Mouse (Mus musculus) urinary bladder, postnatal 25 days (tissue): ENCODE data around the gene Ppip5k1.

Experiments
- DNase-seq: peaks from one replicate; pipeline ENCODE4 v3.0.0; 2022; ENCODE audit warnings: low spot score

Ppip5k1 gene

DNA sequence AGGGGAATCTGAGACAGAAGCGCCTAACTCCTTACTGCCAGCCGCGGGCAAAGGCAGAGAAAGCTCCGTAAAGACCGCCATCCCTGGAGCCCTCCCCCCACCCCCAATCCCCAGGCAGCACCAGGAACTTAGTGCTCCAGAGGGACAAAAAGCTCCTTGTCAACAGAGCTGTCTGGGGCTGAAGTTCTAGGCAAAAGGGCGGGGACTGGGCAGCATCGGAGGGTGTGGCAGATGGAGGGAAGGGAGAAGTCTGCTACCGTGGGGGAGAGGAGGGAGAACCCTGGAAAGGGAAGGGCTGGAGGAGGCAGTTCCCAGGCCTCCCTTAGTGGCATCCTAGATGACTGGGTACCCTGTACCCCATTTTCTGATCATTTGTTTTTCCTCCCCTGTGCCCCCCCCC is 57.1 kb downstream of the Ppip5k1 start:
- no peak for DNase-seq

DNA sequence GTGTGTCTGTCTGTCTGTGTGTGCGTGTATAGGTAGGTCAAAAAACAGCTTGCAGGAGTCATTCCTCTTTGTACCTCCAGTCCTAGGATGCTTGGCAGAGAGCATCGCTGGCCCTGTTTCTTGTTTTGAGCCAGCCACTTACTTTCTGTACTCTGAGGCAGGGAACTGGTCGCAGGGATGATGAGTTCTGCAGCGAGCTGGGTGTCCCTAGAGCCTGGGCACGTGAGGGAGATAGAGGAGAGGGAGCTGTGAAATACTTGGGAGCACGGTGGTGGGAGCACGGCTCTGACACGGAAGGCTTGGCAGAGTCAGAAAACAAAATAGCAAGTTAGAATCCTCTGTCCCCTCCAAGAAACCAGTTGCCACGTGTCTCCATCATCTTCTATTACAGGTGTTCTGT is 57.5 kb downstream of the Ppip5k1 start:
- no peak for DNase-seq

DNA sequence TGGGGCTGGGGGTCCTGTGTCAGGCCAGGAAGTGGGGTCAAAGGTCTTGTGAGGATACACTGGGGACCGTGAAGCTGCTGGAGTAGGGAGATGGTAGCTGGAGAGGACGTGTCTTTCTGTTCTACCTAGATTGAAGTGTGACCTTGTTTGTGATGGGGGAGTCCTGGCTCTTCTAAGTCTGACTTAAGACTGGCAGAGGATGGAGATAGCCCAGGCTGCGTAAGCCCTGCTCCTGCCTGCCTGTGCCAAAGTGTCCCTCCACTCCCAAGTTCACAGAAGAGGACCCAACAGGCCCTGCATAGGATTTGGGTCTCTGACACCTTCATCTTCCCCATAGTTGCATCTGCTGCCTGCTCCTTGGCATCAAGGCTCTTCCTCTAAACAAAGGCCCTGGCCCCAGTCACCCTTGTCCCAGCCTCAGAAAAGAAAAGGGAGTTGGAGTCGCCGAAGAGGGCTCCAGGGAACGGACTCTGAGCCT is 58.4 kb downstream of the Ppip5k1 start:
- no peak for DNase-seq

DNA sequence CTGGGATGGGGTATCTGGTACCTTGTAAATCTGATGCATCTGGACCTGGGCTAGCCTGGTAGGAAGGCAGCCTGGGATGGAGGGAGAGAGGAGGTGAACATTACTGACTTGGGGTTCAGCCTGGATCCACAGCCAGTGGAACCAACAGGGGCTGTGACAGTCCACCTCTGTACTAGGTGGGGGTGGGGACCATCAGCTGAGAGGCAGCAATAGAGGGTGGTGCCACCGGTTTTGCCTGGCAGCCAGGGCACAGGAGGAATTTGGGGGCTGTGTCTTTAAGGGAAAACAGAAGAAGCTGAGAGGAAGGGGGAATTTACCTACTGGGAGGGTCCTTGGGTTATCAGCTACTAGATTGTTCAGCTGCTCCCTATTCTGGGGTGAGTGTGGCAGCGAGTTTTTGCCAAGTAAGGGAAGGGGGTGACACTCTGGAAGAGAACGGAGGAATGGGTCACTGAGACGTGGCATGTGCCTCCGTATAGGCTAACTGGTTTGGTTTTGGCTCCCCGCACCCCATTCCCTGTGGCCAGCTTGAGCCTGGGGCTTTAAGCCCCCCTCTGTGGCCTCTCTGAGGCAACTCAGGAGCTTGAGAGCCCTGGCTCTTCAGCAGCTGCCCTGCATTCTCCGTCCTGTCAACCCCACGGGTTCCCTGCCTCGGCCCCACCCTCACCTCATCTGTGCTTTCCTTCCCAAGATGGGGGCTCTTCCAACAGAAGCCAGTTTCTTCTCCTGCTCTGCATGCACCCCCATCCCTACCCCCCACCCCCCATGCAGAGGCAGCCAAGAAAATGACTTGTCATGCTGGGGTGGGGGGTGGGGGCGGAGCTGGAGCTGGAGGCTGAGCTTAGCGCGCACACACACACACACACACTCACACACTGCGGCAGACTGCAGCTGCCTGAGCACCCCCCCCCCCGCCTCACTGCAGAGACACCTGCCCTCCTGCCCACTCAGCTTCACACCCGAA is 59.3 kb downstream of the Ppip5k1 start:
- no peak for DNase-seq

DNA sequence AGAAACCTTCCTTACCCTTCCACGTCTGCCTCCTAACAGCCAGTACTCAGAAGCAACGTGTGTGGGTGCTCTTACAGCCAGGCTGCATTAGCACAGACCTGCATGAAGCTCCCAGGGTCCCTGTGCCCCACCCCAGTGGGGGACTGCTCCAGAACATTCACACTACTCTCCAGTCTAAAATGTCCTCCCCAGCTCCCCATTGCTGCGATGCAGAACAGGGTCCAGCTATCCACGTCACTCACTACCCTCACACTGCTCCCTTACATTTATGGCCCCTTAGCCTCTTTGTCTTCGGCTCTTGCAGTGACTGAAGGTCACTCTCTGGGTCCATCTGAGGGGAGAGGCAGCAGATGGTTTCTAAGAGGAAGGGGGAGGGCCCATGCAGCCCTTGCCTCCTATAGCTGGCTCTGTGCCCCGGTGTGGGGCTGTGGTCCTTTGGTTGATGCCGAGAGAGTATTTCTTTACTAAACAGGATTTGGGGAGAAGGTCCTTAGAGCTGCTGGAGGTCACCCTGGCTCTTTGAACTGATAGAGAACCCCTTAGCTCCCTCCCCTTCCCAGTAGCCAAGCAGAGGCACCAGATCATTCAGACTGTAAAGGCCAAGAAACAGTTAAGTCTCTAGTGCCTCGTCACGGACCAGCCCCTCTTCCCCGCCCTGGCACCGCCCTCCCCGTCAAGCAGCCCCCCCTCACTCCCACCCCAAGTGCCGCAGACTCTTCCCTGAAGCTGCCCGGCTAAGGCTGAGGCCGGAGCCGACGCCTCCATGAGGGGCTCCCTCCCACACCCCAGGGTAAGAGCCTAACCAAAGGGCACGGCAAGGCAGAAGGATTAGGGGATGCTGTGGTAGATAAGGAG is 60.2 kb downstream of the Ppip5k1 start:
- peak; percentile 36 for DNase-seq

DNA sequence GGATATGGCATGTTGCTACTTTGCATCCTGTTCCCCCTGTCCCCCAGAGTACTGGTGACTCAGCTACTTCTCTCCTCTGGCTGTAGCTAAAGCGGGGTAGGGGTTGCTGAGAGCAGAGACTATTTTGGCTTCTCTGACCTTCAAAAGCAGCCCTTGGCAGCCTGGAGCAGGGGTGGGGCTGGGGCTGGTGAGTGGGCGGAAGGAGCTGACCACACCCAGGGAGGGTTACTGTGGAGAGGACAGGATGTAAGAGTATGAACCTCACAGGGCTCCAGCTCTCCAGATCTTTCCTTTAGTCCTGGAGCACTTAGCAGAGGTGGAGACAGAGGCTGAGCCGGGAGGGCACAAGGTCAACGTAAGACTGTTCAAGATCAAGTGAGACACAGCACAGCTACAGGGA is 61.0 kb downstream of the Ppip5k1 start:
- DNase-seq, result peak; percentile 31

DNA sequence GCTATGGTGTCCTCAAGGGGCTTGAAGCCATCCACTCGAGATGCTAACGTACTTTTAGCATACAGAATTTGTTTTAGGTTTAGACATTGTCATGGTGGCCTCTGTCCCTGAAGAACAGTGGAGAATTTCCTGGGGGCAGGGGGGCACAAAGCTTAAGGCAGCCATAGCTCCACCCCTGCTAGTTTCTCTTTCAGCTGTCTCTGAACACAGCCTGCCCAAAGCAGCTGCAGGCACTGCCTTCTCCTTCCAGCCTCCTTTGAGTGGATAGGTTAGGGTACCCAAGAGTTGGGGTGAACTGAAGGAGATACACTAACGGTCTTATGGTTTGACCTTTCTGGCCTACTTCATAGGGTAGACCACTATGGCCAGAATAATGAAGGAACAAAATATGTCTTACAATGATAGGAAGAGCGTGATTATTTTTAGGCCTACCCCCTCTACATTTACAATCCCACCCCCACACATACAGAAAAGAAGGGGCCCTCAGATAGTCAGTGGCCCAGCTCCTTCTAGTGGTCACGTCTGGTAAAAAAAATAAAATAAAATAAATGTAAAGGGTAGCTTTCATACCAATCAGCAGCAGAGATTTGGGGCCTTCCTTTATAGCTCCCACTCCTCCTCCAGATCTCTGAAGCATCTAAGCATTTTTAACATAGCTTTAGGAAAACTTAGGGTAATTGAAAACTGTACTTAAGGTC is 62.7 kb downstream of the Ppip5k1 start:
- DNase-seq, result no peak

DNA sequence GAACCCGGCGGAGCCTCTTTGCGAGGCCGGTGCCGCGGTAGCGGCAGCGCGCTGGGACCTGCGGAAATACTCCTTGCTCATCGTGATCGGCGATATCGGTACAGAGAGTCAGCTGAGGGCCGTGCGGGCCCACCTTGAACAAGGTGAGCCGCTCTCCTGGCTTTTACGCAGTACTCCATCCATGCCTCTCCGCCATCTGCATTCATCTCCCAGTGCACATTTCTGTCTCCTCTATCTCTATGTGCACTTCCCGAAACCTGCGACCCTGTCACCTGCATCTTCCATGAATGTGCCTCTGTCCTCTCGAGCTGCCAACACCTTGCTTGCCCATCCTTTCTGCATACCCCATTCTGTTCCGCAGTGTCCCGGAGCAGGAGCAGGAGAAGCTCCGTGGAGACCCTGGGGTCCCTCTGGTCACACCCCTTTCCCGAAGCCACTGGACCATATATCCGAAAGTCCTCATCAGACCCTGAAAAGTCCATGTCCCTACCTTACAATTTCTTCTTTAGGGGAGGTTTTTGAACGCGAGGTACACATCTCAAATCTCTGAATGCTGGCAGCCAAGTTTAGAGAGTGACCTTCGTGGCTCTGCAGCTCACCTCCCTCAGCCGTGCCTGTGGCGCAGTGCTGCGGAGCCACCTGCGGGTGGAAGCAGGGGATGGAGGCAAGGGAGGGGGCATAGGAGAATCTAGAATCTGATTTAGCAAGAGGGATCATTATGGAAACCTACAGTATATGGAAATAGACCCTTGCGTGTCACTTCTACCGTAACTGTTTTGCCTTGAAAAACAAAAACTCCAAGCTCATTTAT is 65.3 kb downstream of the Ppip5k1 start:
- DNase-seq, result no peak

DNA sequence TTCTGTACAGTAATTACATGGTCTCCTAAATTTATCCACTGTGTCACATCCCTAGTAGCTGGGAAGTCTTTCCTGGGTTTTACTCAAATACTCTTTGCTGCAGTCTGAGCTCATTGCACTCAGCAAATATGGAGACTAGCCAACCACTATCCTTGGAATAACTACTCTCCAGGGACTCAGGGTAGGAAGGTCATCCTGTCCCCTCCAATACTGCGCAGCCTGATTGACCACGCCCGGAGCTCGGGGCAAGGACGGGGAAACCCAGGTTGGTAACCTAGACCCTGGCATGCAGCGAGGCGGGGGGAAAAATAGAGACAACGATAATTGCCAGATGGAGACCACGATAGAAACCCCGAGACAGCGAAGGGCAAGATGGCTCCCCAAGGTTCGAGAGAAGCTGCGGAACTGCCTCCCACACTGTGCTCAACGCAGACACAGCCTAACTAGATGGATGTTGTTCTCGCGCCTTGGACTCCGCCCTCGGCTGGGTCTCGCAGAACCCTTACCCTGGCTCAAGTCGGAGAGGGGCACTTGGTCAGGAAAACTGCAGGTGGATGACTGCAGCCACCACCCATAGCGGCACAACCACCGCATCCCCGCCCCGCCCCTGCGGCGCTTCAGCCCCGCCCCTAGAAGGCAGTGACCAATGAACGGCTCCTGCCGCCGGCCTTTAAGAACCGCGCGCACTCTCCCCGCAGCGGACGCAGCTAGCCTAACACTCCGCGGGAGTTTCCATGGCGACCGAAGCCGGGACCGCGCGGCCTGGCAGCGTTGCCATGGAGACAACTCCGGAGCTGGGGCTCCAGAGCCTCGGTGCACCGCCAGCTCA is 66.1 kb downstream of the Ppip5k1 start, which contains the start of gene Map1a:
Gene Map1a (plus strand): TSS at position 700 of the 829 bp plus-strand sequence.
- peak; percentile 78 for DNase-seq

DNA sequence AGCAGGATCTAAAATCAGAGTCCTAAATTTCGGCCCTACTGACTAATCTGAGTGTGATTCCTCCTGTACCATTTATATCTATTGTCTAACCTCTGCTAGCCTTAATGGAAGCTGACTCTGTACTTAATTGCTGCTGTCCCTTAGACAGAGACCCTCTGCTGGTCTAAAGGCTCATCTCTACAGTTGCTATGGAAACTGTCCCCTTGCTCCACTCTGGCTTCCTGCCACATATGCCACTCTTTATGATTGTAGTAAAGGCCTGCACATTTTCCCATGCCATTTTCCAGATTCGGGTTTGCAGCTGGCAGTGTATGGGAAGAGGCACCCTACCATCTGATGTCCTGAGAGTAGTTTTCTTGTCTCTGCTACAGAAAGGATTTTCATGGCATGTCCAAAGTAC is 67.3 kb downstream of the Ppip5k1 start:
- no peak for DNase-seq

DNA sequence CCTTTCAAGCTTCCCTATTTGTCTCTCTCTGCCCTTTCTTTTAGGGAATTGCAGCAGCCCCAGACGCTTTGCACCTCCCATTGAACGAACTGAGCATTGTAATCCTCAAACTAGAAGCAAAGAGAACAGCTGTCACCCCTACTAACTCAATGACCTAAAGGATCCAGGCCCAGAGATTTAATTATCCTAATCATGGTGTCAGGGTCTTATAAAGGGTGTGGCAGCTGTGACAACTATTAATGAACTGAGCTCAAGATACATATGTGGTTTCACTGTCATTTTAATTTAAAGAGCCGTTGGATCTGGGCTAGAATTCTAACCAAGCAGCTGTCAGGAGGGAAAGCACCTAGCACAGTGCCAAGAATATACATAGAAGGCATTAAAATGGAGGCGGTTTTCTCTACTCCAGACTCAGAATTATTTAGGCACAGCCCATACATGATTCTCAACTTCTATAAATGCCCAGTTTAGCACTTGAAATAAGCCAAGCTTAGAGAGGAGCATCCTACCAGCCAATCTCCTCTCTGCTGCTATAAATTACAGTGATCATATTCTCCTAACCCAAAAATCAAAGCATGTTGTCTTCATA is 83.2 kb downstream of the Ppip5k1 start:
- no peak for DNase-seq

DNA sequence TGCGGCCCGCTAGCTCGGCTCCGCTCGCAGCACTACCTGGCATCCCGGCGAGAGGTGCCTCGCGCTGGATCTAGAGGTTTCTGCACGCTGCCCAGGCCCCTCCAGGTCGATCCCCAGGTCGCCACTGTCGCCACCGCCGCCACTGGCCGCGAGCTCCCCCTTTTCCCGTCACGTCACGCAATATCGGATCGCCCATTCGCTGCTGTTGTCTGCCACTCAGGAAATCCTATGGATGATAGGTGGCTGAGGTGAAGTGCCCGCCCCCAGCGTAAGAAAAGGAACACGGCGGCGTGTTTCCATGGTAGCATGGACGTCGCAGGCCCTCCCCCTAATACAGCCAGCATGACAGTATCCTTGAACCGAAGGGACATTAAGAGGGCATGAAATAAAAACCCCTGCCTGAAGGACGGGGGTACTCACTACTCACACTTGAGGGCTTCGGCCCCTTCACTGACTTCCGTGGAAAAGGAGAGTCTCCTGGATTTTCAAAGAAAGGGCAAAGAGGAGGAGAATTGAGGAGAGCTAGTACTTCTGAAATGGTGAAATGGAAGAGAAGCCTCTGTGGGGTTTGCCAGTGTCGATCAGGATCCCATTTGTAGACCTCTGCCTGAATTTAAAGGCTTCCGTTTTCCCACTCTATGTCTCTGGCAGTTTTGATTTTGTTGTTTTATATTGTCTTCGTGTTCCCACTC is 83.8 kb downstream of the Ppip5k1 start, which contains the start of gene Trp53bp1:
Gene Trp53bp1 (minus strand): TSS at position 172 of the 692 bp plus-strand sequence.
- peak; percentile 91 for DNase-seq

DNA sequence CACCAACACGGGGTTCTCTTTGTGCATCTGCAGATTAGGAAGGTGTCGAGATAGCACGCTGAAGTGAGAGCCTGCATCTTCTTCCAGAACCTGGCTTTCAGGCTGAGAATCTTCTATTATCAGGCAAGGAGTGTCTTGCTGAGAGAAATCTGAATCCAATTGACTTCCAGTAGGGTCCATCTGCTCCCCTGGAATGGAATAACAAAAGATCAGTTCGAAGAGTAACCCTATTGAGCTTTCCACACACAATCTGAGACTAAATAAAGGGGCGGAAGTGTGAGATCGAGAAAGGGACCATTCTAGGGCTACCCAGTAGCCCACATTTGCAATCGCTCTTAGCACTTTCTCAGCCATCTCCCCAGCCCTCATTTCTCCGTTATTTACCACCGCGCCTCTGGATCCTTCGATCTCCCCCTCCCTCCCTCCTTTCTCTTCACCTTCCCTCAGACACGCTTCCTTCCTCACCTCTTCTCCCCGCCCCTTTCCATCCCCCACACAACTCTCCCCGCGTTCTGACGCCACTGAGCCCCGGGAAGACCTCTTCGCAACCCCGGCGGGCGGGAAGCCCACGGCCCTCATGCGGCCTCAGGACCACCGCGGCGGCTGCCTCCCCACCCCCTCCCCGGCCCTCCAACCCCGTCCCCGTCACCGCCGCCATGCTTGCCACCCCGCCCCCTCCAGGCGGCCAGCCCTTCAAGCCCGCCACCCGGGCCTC is 84.5 kb downstream of the Ppip5k1 start:
- DNase-seq, result no peak

DNA sequence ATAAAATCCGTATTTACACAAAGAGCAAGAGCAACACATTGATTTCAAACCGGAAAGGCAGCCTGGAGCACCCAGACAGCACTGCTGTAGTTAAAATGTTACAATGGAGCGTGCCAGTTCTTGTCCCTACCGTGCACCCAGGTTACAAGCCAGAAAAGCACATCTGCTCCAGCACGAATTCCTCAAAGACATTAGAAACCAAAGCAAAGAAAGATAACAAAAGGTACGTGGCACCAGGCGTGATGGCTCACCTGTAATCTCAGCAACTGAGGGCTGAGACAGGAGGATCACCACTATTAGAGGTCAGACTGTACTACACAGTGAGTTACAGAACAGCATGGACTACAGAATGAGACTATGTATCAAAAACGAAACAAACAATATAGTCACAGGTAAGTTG is 86.8 kb downstream of the Ppip5k1 start:
- no peak for DNase-seq
